Mouse (Mus musculus) cerebellum, adult 11 months (tissue): ENCODE data around the gene Tepp.

ENCODE experiments used
- DNase-seq: peaks from one replicate; pipeline ENCODE4 v3.0.0; 2022

The Tepp gene

GRCm38 (mm10) chr8:95369581-95370326 is 59.4 kb downstream of the Tepp start:
- no peak for DNase-seq

DNA sequence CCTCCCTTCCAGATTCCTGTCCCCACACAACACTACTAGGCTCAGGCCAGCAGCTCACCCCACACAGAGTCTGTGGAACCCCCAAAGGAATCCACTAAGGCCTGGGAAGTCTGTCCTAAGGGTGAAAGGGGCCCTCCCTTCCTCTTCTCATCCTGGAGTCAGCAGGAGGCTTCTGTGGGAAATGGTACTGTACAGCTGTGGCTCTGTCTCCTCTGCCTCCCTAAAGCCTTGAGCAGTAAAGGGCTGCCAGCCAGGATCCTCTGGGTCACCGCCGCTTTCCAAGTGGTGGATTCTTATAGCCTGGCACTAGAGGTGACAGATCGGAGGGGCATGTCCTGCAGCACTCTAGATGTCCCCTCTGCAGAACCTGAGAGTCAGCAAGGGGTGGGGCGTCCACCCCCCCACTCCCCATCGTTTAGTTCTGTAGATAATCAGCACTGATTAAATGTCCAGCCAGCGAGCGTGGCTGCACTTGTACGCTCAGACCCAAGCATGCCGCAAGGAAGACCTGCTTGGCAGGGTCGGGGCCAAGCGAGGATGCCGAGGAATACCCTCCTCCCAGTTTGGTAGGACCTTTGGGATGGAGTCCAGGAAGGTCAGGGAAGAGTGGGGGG is 63.1 kb downstream of the Tepp start:
- no peak for DNase-seq

DNA sequence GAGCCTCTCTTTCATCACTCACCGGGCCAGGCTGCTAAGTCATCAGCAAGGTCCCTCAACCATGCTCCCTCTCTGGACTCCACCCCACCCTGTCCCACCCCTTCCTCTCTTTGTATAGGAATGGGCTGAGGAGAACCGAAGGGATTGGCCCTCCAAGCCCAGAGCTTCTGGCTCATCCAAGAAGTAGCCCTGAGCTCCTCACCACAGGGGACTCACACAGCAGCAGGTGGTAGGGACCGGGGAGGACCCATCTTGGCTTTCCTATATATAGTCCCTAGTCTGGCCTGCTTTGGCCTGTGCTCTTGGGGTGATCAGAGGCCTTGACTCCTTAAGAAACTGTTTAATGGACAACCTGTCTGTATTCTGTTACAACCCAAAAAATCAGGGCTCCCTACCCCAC is 64.1 kb downstream of the Tepp start:
- no peak for DNase-seq

- DNase-seq = no peak
Observed at GRCm38 (mm10) chr8:95375374-95375930, 65.1 kb downstream of the Tepp start.
